Mouse (Mus musculus) heart, adult 9 months (tissue): ENCODE measurements around the gene Abhd14b.

ENCODE experiments used
- DNase-seq, 2 experiments: peaks; one replicate each; pipeline ENCODE4 v3.0.0; 2022; ENCODE audit warnings: low spot score in 2 of 2

The Abhd14b gene

GRCm38 (mm10) chr9:106459946-106460345, 12.7 kb downstream of the Abhd14b start:
- DNase-seq, result no peak

DNA sequence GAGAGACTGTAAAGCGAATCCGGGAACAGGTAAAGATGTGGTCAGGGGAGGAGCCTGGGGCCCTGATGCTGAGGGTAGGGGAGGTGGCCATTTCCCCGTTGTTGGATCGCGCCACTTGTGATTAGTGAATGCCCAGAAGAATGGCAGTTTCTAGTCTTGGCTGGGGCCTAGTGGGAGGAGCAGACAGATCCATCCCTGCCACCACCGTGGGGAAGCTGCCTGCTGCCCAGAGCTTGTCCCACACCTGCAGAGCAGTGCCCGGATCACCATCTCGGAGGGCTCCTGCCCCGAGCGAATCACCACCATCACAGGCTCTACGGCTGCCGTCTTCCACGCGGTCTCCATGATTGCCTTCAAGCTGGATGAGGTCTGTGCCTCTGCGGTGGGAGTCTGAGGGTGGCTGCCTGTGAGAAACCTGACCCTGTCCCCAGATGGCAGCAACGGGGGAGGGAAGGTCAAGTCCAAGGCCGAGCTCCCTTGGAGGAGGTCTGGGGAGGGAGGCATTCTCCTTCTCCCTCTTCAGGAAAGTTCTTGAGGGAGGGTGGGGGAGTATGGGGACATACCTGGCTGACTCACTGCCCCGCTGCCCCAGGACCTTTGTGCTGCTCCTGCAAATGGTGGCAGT, 13.3 kb downstream of the Abhd14b start:
- no peak for DNase-seq

DNA sequence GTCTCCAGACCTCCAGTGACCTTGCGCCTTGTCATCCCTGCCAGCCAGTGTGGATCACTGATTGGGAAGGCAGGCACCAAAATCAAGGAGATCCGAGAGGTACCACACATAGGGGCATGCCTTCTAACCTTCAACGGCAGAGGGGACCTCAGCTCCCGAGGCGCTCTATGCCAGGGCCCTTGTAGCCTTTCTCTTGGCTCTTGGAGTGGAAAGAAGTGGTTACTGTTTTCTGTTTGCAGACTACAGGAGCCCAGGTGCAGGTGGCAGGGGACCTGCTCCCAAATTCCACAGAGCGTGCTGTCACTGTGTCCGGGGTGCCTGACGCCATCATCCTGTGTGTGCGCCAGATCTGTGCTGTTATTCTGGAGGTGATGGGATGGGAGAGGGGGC, 13.8 kb downstream of the Abhd14b start:
- no peak for DNase-seq

DNA sequence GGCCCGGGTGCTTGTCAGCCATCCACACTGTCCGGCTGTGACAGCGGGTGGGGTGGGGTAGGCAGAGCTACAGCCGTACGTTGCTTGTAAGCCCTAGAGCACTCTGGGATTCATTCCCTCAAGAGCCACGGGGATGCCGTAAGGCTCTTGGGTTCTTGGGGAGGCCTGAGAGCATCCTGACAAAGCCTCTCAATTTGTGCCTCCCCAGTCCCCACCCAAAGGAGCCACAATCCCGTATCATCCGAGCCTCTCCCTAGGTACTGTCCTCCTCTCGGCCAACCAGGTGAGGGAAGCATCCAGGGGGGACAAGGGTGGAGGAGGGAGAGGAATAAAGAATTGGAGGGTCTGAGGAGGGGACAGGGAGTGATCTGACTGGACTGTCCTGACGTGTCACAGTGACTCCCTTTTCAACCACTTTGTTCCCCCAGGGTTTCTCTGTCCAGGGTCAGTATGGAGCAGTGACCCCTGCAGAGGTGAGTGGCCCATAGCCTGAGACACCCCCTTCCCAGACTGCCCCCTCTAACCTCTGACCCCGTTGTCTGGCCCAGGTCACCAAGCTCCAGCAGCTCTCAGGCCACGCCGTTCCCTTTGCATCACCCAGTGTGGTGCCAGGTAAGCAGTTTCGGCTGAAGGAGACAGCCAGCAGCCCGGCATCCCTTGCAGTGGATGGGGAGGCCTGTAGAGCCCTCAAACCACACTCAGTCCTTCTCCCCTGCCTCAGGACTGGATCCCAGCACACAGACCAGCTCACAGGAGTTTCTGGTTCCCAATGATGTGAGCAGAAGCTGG, 14.6 kb downstream of the Abhd14b start:
- DNase-seq, result no peak

DNA sequence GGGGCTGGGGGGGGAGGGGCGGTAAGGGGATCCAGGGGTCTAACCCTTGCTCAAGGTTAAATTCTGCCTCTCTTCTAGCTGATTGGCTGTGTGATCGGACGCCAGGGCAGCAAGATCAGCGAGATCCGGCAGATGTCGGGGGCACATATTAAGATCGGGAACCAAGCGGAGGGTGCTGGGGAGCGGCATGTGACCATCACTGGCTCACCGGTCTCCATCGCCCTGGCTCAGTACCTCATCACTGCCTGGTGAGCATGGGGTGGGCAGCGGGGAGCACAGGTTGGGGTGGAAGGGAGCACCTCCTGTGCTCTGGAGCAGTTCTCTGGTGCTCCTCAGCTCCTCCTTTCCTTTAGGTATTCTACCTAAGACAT, 15.2 kb downstream of the Abhd14b start:
- DNase-seq, result no peak

DNA sequence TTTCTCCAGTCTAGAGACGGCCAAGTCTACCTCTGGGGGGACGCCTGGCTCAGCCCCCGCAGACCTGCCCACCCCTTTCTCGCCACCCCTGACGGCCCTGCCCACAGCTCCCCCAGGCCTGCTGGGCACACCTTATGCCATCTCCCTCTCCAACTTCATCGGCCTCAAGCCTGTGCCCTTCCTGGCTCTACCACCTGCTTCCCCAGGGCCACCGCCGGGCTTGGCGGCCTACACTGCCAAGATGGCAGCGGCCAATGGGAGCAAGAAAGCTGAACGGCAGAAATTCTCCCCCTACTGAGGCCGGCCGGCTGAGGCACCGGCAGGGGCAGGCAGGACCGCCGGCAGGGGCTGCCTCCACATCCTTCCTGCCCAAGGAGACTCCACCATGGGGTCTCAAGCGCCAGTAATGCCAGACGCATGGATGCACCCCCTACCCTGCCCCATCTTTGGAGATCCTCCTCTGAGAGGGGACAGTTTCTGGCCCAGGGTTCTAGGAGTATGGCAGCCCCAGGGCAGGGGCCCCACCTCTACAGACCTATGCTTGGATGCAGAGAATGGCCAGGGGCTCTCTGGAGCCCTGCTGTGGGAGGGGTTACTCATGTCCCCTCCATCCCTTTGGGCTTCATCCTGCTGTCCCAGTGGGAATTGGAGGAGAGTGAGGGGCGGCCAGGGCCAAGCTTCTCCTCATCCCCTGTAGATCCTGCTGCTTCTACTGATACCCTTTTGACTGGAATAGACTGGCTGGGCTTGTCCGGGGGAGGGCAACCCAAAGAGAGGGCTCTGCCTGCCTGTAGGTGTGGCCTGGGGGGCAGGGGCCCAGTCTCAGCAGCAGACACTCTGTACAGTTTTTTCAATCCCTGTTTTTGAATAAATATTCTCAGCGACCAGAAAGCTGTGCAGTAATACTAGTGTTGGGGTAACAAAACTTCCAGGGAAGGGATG, 16.1 kb downstream of the Abhd14b start:
- no peak for DNase-seq

DNA sequence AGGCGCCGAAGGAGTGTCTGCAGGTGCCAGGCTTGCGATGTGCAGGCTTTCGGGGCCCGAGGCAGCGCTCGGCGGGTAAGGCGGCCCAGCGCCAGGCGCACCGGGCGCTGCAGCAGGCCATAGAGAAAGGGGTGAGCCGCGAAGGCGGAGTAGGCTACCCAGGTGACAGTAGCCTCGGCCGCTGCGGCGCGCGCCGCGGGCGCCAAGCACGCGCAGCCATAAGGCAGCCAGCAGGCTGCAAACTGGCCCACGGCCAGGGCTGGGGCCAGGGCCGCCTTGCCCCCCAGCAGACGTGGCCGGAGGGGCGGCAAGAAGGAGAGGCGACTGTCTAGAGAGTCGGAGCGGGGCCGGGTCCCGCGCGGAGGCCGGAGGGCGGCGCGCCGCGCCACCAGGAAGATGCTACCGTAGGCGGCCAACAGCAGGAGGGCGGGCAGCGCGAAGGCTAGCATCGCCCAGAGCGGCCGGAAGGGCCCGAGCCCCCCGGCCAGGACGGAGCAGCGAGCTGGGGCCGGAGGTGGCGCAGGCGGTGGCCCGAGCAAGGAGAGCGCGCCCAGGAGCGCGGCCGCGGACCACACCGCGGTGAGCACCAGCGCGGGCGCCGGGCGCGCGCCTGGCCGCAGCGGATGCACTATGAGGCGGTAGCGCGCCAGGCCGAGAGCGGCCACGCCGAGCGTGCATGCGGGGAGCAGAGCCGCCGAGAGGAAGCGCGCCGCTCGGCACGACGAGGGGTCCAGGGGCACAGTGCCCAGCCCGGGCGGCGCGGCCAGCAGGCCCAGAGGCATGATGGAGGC, 17.7 kb downstream of the Abhd14b start:
- no peak for DNase-seq

DNA sequence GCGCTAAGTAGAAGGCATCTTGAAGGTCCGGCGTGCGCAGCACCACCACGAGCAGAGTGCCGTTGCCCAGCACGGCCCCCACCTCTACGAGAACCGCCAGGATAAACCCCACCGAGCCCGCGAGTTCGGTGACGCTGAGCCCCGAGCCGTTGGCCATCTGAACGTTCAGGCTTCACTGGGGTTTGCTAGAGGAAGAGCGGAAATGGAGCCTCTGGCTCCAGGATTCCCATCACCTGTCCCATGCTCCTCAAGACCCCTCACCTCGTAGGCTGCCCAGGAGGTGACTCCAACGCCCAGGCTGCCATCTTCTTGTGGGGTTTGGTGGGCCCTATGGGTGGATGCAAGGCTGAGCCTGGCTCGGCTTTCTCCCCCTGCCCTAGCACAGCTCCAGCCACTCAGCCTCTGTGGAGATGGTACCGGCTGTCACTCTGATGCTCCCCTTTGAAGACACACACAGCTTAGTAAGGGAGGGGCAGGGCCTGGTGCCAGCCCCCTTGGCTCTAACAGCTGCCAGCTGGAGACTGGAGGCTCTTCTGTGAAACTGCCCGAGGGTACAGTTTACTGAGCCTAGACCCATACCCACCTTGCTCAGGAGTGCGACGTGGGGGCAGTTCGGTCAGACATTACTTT, 18.4 kb downstream of the Abhd14b start, which contains the start of gene Gpr62:
TSS of gene Gpr62 (minus strand) at position 368 of the 630 bp plus-strand sequence.
- DNase-seq, result no peak

- no peak for DNase-seq
Observed at GRCm38 (mm10) chr9:106466721-106467120, 19.5 kb downstream of the Abhd14b start.

DNA sequence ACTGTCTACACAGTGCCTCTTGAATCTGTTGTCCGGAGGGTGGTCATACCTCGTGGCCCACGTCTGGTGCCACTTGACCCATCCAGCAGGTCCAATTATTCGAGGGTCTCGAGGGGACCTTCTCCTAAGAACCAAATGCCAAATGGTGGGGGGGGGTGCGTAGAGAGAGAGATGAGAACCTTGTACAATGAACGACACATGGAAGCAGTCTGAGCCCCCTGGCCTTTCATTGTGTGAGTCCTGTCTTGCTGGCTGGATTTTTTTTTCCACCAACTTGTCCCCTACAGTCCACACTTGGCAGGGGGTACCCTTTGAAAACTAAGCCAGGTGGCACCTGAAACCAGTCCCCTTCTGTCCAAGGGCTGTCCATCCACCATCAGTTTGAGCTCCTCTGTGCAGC, 20.5 kb downstream of the Abhd14b start:
- DNase-seq, result no peak

DNA sequence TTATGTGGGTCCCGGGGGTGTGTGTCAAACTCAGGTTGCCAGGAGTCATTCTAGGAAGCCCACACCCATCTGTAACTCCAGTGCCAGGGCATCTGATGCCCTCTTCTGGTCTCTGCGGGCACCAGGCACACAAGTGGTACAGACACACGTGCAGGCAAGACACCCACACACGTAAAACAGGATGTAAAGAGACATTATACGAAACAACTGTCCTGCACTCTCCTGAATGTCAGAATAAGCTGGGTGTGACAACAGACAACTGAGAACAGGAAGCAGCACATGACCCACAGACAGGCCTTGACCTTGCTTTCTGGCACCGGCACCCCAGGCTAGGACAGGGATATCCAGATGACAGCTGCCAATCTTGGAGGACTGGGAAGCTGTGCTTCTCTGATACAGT, 22.1 kb downstream of the Abhd14b start:
- no peak for DNase-seq

DNA sequence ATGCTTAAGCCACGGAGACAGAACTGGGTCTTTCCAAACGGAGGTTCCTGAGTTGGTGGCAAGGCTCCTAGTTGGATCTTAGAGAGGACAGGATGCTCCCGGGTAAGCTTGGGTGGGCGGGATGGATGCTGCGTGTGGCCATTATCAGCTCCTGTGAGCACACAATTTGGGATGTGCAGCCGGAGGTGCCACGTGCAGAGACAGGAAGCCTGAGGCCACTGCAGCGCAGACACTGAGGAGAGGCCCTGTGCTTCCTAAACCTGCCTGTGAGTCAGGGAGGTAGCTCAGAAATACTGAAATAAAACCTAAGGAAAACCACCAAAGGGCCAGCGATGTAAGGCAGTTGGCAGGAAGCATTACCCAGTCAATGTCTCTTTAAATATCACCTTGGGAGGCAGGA, 22.5 kb downstream of the Abhd14b start:
- no peak for DNase-seq

- DNase-seq, result no peak
Observed at GRCm38 (mm10) chr9:106470991-106471750, 23.9 kb downstream of the Abhd14b start.

DNA sequence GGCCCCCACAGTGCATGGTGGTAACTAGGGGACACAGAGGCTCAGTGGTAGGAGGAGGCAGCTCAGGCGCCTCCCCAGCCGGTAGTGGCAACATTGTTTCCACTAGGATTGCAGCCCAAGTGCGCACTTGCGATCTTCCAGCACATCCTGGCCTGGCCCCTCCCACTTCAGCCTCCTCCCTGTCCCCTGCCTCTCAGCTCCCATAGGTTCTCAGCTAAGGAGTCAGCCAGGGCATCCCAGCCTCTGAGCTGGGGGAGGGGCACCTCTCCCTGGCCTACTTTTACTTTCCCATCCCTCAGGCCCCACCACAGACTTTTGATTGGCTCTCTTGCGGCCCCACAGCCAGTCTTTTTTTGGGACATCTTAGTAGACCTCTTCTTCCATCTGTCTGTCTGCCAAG, 24.6 kb downstream of the Abhd14b start:
- peak; percentile 83 to 88 for DNase-seq

DNA sequence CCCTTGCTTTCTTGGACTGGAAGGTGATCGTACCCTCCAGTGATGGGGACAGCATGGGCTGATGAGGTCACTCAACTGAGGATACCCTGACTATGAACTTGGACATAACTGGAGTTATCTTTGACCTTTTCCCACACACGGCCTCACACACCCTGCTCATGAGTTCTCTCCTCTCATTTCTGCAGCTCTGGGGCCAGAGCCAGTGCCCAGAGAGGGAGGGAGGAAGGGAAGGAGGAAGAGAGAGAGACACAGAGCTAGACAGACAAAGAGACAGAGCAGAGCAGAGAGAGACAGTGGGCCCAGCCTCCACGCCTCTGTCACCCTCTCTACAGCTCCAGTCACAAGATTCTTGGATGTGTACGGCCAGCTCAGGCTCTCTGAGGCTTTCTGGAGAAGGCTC, 25.1 kb downstream of the Abhd14b start:
- DNase-seq, result no peak

- peak; percentile 6 to 15 for DNase-seq
Observed at GRCm38 (mm10) chr9:106473081-106473752, 26.0 kb downstream of the Abhd14b start.

GRCm38 (mm10) chr9:106473753-106474105, 26.5 kb downstream of the Abhd14b start:
- DNase-seq, result peak; percentile 10 to 28

DNA sequence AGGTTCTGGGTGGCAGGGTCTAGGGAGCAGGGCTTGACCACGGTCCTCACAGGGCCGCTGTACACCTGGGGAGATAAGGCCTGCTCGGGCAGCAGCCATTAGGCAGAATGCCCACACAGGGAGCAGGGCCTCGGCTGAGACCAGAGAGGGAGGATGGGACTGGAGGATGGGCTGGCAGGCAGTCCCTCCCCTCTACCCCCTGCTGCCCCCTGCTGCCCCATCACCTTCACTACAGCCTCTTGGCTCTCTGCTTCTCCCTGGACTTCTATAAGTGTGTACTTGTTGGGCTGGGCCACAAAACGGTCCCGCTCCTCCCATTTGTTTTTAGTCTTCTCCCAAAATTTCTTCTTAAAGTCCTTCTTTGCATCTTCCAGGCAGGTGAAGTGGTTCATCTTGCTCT, 27.2 kb downstream of the Abhd14b start:
- DNase-seq, result peak; percentile 69 to 70

- peak; percentile 47 to 53 for DNase-seq
Observed at GRCm38 (mm10) chr9:106475046-106475445, 27.8 kb downstream of the Abhd14b start.

- peak in 1 of 2 experiments; percentile 22 for DNase-seq
Observed at GRCm38 (mm10) chr9:106475663-106476001, 28.4 kb downstream of the Abhd14b start, which contains the start of gene Rrp9. Gene Rrp9 (plus strand): TSS chr9:106475963.
